Mouse (Mus musculus) midbrain, embryonic 15.5 days (tissue): Measurements from ENCODE around the gene Rnf215. TPM values are rescaled to one million over a fixed set of nuclear protein-coding genes. Genes with fewer than 3 reads are reported as not detected.
"Not testable (repeated sequence)": the region's sequence is repeated elsewhere in the genome, so short reads cannot be mapped to it uniquely, and the experiment has no call there.

Source experiments
- ATAC-seq: fragments of 200-750 bp; cut with Nextera tagmentation; replicated peaks from 2 replicates; pipeline ENCODE4 v1.8.0; 2017; ENCODE audit warnings: moderate TSS enrichment
- H3K27ac ChIP-seq: fragments of 300-500 bp; sonication (generic); 2 replicates; pipeline ENCODE4 v1.5.1; 2015; ENCODE audit warnings: mild to moderate bottlenecking, inconsistent platforms
- H3K27me3 ChIP-seq: fragments of 300-500 bp; sonication (generic); replicated peaks from 2 replicates; pipeline ENCODE4 v1.6.1; 2015; ENCODE audit warnings: inconsistent platforms
- H3K36me3 ChIP-seq: fragments of 300-500 bp; sonication (generic); replicated peaks from 2 replicates; pipeline ENCODE4 v1.6.1; 2015; ENCODE audit warnings: inconsistent platforms
- H3K4me1 ChIP-seq: fragments of 300-500 bp; sonication (generic); 2 replicates; pipeline ENCODE4 v1.6.1; 2015; ENCODE audit warnings: inconsistent platforms
- H3K4me2 ChIP-seq: fragments of 300-500 bp; sonication (generic); 2 replicates; pipeline ENCODE4 v1.6.1; 2015; ENCODE audit warnings: inconsistent platforms, mild to moderate bottlenecking, moderate library complexity
- H3K4me3 ChIP-seq: fragments of 300-500 bp; sonication (generic); 2 replicates; pipeline ENCODE4 v1.5.1; 2015; ENCODE audit warnings: mild to moderate bottlenecking, inconsistent platforms
- H3K9ac ChIP-seq: fragments of 300-500 bp; sonication (generic); 2 replicates; pipeline ENCODE4 v1.6.1; 2015; ENCODE audit warnings: mild to moderate bottlenecking, inconsistent platforms
- H3K9me3 ChIP-seq: fragments of 300-500 bp; sonication (generic); 2 replicates; pipeline ENCODE4 v1.6.1; 2016; ENCODE audit warnings: inconsistent platforms
- WGBS: fragments of 180-500 bp; shearing (Covaris S2); methylation state at CpG from one replicate; pipeline ENCODE4 v1.1.7; 2015; ENCODE audit warnings: mixed read lengths; 5-methylcytosine and 5-hydroxymethylcytosine counted together
- microRNA-seq: library from miRNA; unstranded; fragments of <30 nt; microRNA quantifications from one replicate; pipeline ENCODE4, GENCODE M21; 2016
- polyA plus RNA-seq: library from polyadenylated mRNA; unstranded; fragments of >200 nt; fragmentation: Nextera tagmentation; extraction: Ambion mirVana; gene quantifications from 2 replicates; pipeline ENCODE4 v1.2.1, GENCODE M21; 2015

The Rnf215 gene
- polyA plus RNA-seq, 1 experiment from 2014 or later: 55.4 TPM

GRCm38 (mm10) chr11:4185480-4185879, 50.5 kb downstream of the Rnf215 start:
- H3K9me3 ChIP-seq, ATAC-seq, H3K27ac ChIP-seq, H3K4me2 ChIP-seq, H3K4me3 ChIP-seq, H3K27me3 ChIP-seq, H3K9ac ChIP-seq: not testable (repeated sequence)
- 92% methylated on average over 6 of the region's 6 CpGs for WGBS
- Histone ChIP-seq H3K36me3 (peaks cover 23% of the 10 kb centered on the region), H3K4me1 (peaks cover 18% of the 10 kb centered on the region)

GRCm38 (mm10) chr11:4186486-4187317, 51.7 kb downstream of the Rnf215 start, which contains the start of gene Tbc1d10a:
Gene Tbc1d10a (plus strand): TSS chr11:4186789.
- Histone ChIP-seq H3K4me2 (peak within 1 kb of the TSS; percentile 89), H3K4me1 (peaks cover 26% of the 10 kb centered on the region), H3K27me3 (no peaks in the 10 kb centered on the region), H3K4me3 (peak within 1 kb of the TSS; percentile 92), H3K9ac (peak within 1 kb of the TSS; percentile 93), H3K9me3 (no peaks in the 10 kb centered on the region), H3K36me3 (peaks cover 14% of the 10 kb centered on the region), H3K27ac (peak within 1 kb of the TSS; percentile 80)
- peak; percentile 100 for ATAC-seq
- WGBS: under 1% methylated on average over 70 of the region's 71 CpGs

DNA sequence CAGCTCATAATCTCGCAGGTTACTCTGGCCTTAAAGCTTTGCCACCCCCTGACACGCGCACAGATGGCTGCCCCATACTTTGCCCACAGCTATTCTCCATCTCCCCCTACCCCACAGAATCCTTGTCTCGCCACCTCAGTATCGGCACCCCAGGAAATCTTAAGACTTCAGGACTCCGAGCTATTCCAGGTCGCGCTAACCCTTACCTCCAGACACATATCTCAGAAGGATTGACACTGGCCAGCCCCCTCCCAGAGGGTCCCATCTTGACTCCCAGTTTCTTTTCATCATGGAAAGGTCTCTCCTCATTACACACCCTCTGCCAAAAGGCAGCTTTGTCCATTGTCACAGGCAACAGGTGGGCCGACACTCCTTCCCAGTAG, 52.3 kb downstream of the Rnf215 start:
- peaks cover 26% of the 10 kb centered on the region for H3K4me1 ChIP-seq
- peak overlapping the region; percentile 80; the same call in 1 of the 2 replicates for H3K27ac ChIP-seq
- peak overlapping the region; percentile 93 for H3K9ac ChIP-seq
- no peaks in the 10 kb centered on the region for H3K27me3 ChIP-seq
- H3K4me3 ChIP-seq: peak overlapping the region; percentile 92
- no peaks in the 10 kb centered on the region for H3K9me3 ChIP-seq
- 11% methylated on average over 9 of the region's 9 CpGs for WGBS
- H3K4me2 ChIP-seq: peak overlapping the region; percentile 89
- ATAC-seq: peak; percentile 10; the same call in 1 of the 2 replicates
- H3K36me3 ChIP-seq: peaks cover 9% of the 10 kb centered on the region

DNA sequence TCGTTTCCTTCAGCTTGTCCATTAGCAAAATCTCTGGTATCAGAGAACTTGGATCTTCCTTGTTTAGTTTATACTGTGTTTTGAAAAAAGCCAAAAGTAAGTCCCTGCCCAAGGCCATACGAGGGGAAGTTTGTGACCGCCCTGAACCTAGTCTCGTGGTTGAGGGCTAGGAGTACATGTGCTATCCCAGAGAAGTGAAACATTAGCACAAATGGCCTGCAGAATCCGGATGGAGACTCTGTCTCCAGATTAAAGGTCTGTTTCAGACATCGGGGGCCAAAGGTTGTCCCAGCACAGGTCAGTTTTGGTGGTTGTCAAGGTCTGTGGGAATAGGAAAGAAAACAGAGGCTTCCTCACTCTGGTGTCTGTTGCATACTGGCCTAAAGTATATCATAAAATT, 54.2 kb downstream of the Rnf215 start:
- Histone ChIP-seq H3K9me3 (no peaks in the 10 kb centered on the region), H3K4me3 (no peak overlapping the region), H3K9ac (no peak overlapping the region), H3K27me3 (no peaks in the 10 kb centered on the region), H3K36me3 (no peaks in the 10 kb centered on the region), H3K27ac (no peak overlapping the region), H3K4me1 (peaks cover 26% of the 10 kb centered on the region), H3K4me2 (no peak overlapping the region)
- no peak for ATAC-seq
- 88% methylated on average over 6 of the region's 6 CpGs for WGBS

GRCm38 (mm10) chr11:4190677-4191076, 55.7 kb downstream of the Rnf215 start:
- Histone ChIP-seq H3K36me3 (no peaks in the 10 kb centered on the region), H3K4me3 (no peak overlapping the region), H3K27ac (no peak overlapping the region), H3K4me1 (peaks cover 26% of the 10 kb centered on the region), H3K9ac (no peak overlapping the region), H3K4me2 (no peak overlapping the region), H3K9me3 (no peaks in the 10 kb centered on the region), H3K27me3 (no peaks in the 10 kb centered on the region)
- no peak for ATAC-seq
- WGBS: 79% methylated on average over 3 of the region's 3 CpGs

Small RNA genes within 50 kb of the gene (microRNA-seq; reads per million reads assigned to microRNA genes)
- 5.0 reads per million, percentile 22 among the genes with 10 or more reads in this experiment for gene Mir3060

Other genes starting within 250 kb of the Rnf215 start
- 0.43 and 0.90 TPM in 2 replicates for gene 4921536K21Rik, start 240.1 kb upstream of the Rnf215 start, polyA plus RNA-seq
- 41.4 and 42.9 TPM in 2 replicates for gene Dusp18, start 240.0 kb upstream of the Rnf215 start, polyA plus RNA-seq
- gene Slc35e4, start 220.5 kb upstream of the Rnf215 start, polyA plus RNA-seq: 17.9 and 19.4 TPM in 2 replicates
- gene Tcn2, start 203.0 kb upstream of the Rnf215 start, polyA plus RNA-seq: 22.6 and 24.9 TPM in 2 replicates
- gene Pes1, start 171.2 kb upstream of the Rnf215 start, polyA plus RNA-seq: 57.5 and 60.1 TPM in 2 replicates
- 0.23 TPM in 1 of 2 replicates, not detected in the other for gene 4930556J24Rik, start 158.4 kb upstream of the Rnf215 start, polyA plus RNA-seq
- gene Gal3st1, start 151.6 kb upstream of the Rnf215 start, polyA plus RNA-seq: 5.4 and 5.5 TPM in 2 replicates
- not detected in 2 replicates for gene Sec14l4, start 103.7 kb upstream of the Rnf215 start, polyA plus RNA-seq
- gene Sec14l3, start 70.4 kb upstream of the Rnf215 start, polyA plus RNA-seq: 1.3 and 1.4 TPM in 2 replicates
- 9.3 and 12.8 TPM in 2 replicates for gene Mtfp1, start 39.8 kb upstream of the Rnf215 start, polyA plus RNA-seq
- gene Sec14l2, start 11.8 kb upstream of the Rnf215 start, polyA plus RNA-seq: 4.0 TPM in 2 replicates
- gene Ccdc157, start 25.1 kb downstream of the Rnf215 start, polyA plus RNA-seq: 9.0 and 10.3 TPM in 2 replicates
- 53.7 and 57.5 TPM in 2 replicates for gene Sf3a1, start 25.1 kb downstream of the Rnf215 start, polyA plus RNA-seq
- gene Tbc1d10a, start 51.6 kb downstream of the Rnf215 start, polyA plus RNA-seq: 35.0 and 38.6 TPM in 2 replicates
- 2.6 and 3.6 TPM in 2 replicates for gene Castor1, start 83.0 kb downstream of the Rnf215 start, polyA plus RNA-seq
- 0.11 and 0.21 TPM in 2 replicates for gene Osm, start 101.2 kb downstream of the Rnf215 start, polyA plus RNA-seq
- 0.05 TPM in 1 of 2 replicates, not detected in the other for gene Lif, start 122.4 kb downstream of the Rnf215 start, polyA plus RNA-seq